Mouse (Mus musculus): Measurements from ENCODE around the gene H2-DMb2. TPM values are rescaled to one million over a fixed set of nuclear protein-coding genes. Genes with fewer than 3 reads are reported as not detected.
A peak's percentile ranks its signal among the peaks of the same experiment; 100 is the strongest.

H2-DMb2 gene
- polyA plus RNA-seq, 1 experiment, result not detected

DNA sequence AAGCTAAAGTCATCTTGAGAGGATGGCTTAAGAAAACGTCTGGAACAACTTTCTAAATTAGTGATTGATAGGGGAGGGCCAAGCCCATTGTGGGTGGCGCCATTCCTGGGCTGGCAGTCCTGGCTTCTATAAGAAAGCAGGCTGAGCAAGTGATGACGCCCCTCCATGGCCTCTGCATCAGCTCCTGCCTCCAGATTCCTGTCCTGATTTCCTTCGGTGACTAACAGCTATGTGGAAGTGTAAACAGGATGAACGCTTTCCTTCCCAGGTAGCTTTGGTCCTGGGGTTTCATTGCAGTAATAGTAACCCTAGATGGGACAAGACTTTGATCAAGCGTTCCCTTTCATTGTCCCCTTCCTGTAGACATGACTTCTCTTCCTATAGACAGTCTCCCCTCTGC, 35.9 kb downstream of the H2-DMb2 start:
- no peak overlapping the region for H3K27ac ChIP-seq (ENCODE audit: insufficient read depth, low read depth, low read length)
- no peak for TF ChIP-seq CTCF (IDR thresholded peaks at IDR 0.05; ENCODE audit: insufficient read depth, low read depth, low read length)
- WGBS, result 63% methylated on average over 6 of the region's 6 CpGs
- no peak overlapping the region for H3K4me3 ChIP-seq (ENCODE audit: insufficient read depth, low read depth, low read length)
- H3K4me1 ChIP-seq (ENCODE audit: control insufficient read depth, insufficient read depth, low read length), result no peaks in the 10 kb centered on the region

DNA sequence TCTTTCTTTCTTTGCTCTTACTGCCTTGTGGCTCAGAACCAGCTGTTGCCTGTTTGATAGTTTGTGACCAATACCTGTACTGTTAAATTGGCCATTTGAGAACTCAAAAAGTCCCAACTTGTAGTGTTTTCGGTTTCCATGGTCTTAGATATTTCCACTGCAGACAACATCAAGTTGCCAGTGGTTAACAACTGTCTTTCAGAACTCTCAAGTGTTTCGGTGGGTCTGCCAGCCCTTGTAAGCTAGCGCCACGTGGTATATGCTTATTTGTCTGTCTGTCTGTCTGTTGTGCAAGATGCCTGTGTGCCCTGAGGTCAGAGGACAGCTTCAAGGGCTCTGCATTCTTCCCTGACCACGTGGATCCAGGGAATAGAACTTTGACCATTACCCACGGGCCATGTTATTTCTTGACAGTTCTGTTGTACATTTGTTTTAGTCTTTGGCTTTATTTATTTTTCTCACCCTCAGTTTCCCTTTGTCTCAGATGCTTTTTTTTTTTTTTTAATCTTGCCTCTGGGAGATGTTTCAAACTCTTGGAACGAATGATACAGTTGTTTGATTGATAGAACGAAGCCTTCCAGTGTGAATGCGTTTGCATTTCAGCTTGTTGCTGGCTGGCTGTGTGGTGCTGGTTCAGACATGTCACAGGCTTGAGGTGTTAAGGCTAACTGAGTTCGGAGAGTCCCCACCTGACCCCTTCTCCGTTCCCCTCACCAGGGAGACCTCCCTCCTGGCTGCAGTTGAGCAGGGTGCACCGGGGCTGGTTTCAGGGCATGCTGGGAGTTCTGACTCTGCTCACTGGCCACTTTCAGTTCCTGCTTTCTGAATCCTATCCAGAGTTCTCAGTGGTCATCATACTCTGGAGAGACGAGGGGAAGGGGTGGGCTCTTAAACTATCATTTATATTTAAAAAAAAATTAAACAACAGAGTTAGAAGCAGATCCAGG, 37.1 kb downstream of the H2-DMb2 start:
- no peaks in the 10 kb centered on the region for H3K4me1 ChIP-seq (ENCODE audit: control insufficient read depth, insufficient read depth, low read length)
- H3K4me3 ChIP-seq (ENCODE audit: insufficient read depth, low read depth, low read length), result no peak overlapping the region
- TF ChIP-seq CTCF (IDR thresholded peaks at IDR 0.05; ENCODE audit: insufficient read depth, low read depth, low read length) (no peak), POLR2A (IDR thresholded peaks at IDR 0.05; ENCODE audit: insufficient read depth, low read depth, low read length) (no peak)
- WGBS, result 68% methylated on average over 13 of the region's 13 CpGs
- no peak overlapping the region for H3K27ac ChIP-seq (ENCODE audit: insufficient read depth, low read depth, low read length)

DNA sequence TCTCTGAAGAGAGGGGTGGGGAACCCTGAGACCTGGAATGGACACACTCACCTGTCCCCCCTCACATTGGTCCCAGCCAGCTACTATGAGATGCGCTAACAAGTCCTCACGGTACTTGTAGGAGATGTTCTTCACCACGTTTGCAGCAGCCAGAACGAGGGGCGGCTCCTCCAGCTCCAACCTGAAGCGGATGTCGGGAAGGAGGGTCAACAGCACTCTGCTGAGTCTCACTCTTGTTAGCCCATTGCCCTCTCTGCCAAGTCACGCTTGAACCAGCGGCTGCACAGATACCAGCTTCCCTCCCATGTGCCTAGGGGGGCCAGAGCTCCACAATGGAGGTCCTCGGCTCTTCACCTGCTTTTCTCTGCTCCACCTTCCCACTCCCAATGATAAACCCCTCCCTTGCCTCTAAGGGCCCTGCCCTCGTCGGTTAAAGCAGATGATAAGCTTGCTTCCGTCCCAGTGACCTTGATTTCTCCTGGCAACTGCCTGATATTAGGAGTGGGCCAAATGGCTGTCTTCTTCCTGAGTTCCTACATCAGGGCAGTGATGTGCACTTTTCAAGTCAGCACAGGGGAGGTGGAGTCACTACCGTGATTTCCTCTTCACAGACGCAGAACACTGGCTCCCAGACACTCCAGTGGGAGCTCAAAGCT, 40.6 kb downstream of the H2-DMb2 start:
- 71% methylated on average over 15 of the region's 15 CpGs for WGBS
- H3K4me1 ChIP-seq (ENCODE audit: control insufficient read depth, insufficient read depth, low read length), result peaks cover 16% of the 10 kb centered on the region

DNA sequence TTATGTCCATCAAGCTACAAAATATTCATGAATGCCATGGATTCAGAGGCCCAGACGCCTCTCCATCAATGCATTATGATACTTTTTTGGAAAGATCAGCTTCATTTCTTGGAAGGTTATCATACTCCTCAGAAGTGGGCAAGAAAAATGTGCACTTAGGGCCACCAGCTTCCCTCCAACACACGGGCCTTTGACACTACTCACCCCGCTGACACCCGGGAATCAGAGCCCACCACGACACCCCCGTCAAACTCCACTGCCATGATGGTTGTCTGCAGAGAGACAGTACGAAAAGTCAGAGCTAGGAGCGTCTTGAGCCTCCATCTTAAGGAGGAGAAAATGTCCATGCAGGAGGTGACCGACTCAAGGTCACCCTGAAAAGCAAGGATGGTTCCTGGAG, 42.4 kb downstream of the H2-DMb2 start:
- peaks cover 20% of the 10 kb centered on the region for H3K4me1 ChIP-seq (ENCODE audit: control insufficient read depth, insufficient read depth, low read length)
- H3K4me3 ChIP-seq (ENCODE audit: insufficient read depth, low read depth, low read length), result no peak overlapping the region
- TF ChIP-seq POLR2A (IDR thresholded peaks at IDR 0.05; ENCODE audit: insufficient read depth, low read depth, low read length) (no peak), CTCF (IDR thresholded peaks at IDR 0.05; ENCODE audit: insufficient read depth, low read depth, low read length) (no peak)
- WGBS, result 93% methylated on average over 9 of the region's 9 CpGs
- H3K27ac ChIP-seq (ENCODE audit: insufficient read depth, low read depth, low read length), result no peak overlapping the region

More for the DNA sequence above, 40.6 kb downstream of the H2-DMb2 start:
- TF ChIP-seq POLR2A (IDR thresholded peaks at IDR 0.05; ENCODE audit: insufficient read depth, low read depth, low read length) (no peak), CTCF (IDR thresholded peaks at IDR 0.05; ENCODE audit: insufficient read depth, low read depth, low read length) (no peak)
- Histone ChIP-seq H3K4me3 (ENCODE audit: insufficient read depth, low read depth, low read length) (no peak overlapping the region), H3K27ac (ENCODE audit: insufficient read depth, low read depth, low read length) (no peak overlapping the region)

DNA sequence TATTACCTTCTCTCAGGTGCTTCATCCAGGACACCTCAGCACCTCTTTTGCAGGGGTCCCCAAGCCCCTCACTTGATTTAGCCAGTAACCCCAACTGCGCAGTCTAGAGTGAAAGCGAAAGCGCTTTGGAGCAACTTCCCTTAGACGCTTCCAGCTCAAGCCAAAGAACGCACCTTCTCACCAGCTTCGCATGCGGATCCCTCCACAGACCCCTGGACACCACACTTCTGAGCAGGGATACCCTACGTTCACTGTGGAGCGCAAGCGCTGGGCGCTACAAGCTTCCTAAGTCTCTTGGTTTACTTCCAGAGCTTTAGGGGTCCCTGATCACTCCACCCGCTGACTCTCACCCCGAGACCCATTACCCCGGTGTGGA, 43.8 kb downstream of the H2-DMb2 start:
- no peak for TF ChIP-seq POLR2A (IDR thresholded peaks at IDR 0.05; ENCODE audit: insufficient read depth, low read depth, low read length)
- Histone ChIP-seq H3K4me3 (ENCODE audit: insufficient read depth, low read depth, low read length) (peak overlapping the region; percentile 67), H3K4me1 (ENCODE audit: control insufficient read depth, insufficient read depth, low read length) (peaks cover 20% of the 10 kb centered on the region), H3K27ac (ENCODE audit: insufficient read depth, low read depth, low read length) (no peak overlapping the region)
- 3% methylated on average over 14 of the region's 14 CpGs for WGBS

DNA sequence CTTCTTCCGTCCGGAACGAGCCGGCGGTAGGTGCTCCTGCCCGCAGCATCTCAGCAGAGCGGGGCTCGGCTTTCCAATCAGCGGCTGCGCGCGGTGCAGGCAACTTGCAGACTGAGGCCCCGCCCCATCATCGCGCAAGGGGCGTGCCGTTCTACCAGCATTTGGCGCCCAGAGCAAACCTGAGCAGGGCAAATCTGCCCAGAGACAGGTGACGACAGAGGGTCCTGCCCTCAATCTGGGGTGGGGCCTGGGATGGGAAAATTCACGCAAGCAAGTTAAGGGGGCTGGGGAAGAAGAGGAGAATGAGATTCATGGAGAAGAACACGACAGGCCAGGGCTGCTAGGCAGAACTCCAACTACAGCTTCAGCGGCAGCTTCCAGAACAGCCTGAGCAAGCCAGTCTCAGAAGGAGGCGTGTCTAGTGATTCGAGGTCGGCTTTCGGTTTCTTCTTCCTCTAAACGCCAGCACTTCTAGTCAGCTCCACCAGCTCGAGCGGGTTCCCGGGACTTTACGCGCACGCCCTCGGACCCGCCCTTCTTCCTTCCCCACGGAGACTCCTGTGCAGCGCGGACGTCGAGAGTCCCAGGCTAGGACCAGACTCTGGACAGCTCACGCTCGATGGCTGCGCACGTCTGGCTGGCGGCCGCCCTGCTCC, 44.3 kb downstream of the H2-DMb2 start, which contains the start of the genes Tap1 and Psmb9:
Gene Tap1, plus strand, starts transcription at position 293 of the 656 bp plus-strand sequence.
Gene Psmb9, minus strand, starts transcription at position 504 of the 656 bp plus-strand sequence.
- under 1% methylated on average over 46 of the region's 46 CpGs for WGBS
- Histone ChIP-seq H3K4me1 (ENCODE audit: control insufficient read depth, insufficient read depth, low read length) (peaks cover 20% of the 10 kb centered on the region), H3K27ac (ENCODE audit: insufficient read depth, low read depth, low read length) (no peak within 1 kb of the TSS), H3K4me3 (ENCODE audit: insufficient read depth, low read depth, low read length) (peak within 1 kb of the TSS; percentile 67)
- no peak for TF ChIP-seq CTCF (IDR thresholded peaks at IDR 0.05; ENCODE audit: insufficient read depth, low read depth, low read length)
- no peak; the same call in 1 of the 2 replicates for TF ChIP-seq POLR2A (IDR thresholded peaks at IDR 0.05; ENCODE audit: insufficient read depth, low read depth, low read length)

DNA sequence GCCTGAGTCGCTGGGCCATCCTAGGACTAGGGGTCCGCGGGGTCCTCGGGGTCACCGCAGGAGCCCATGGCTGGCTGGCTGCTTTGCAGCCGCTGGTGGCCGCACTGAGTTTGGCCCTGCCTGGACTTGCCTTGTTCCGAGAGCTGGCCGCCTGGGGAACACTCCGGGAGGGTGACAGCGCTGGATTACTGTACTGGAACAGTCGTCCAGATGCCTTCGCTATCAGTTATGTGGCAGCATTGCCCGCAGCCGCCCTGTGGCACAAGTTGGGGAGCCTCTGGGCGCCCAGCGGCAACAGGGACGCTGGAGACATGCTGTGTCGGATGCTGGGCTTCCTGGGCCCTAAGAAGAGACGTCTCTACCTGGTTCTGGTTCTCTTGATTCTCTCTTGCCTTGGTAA, 44.9 kb downstream of the H2-DMb2 start:
- 5% methylated on average over 20 of the region's 20 CpGs for WGBS
- TF ChIP-seq CTCF (IDR thresholded peaks at IDR 0.05; ENCODE audit: insufficient read depth, low read depth, low read length), result no peak
- TF ChIP-seq POLR2A (IDR thresholded peaks at IDR 0.05; ENCODE audit: insufficient read depth, low read depth, low read length), result no peak
- Histone ChIP-seq H3K4me1 (ENCODE audit: control insufficient read depth, insufficient read depth, low read length) (peaks cover 20% of the 10 kb centered on the region), H3K4me3 (ENCODE audit: insufficient read depth, low read depth, low read length) (peak overlapping the region; percentile 67), H3K27ac (ENCODE audit: insufficient read depth, low read depth, low read length) (no peak overlapping the region)

DNA sequence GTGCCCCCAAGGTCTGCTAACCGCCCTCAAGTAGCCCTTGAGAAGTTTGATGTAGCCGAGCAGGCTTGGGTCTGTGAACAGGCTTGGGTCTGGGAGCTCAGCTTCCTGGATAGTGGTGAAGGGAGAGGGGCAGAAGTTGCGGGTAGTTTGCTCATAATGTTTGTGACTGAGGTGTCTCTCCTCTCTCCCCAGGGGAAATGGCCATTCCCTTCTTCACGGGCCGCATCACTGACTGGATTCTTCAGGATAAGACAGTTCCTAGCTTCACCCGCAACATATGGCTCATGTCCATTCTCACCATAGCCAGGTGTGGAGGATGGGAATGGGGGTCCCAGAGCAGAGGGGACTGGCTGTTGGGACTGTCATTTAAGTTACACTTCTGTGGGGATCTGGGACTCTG, 45.9 kb downstream of the H2-DMb2 start:
- TF ChIP-seq CTCF (IDR thresholded peaks at IDR 0.05; ENCODE audit: insufficient read depth, low read depth, low read length), result no peak
- no peak for TF ChIP-seq POLR2A (IDR thresholded peaks at IDR 0.05; ENCODE audit: insufficient read depth, low read depth, low read length)
- peaks cover 20% of the 10 kb centered on the region for H3K4me1 ChIP-seq (ENCODE audit: control insufficient read depth, insufficient read depth, low read length)
- 88% methylated on average over 6 of the region's 6 CpGs for WGBS
- no peak overlapping the region for H3K27ac ChIP-seq (ENCODE audit: insufficient read depth, low read depth, low read length)
- H3K4me3 ChIP-seq (ENCODE audit: insufficient read depth, low read depth, low read length), result no peak overlapping the region

DNA sequence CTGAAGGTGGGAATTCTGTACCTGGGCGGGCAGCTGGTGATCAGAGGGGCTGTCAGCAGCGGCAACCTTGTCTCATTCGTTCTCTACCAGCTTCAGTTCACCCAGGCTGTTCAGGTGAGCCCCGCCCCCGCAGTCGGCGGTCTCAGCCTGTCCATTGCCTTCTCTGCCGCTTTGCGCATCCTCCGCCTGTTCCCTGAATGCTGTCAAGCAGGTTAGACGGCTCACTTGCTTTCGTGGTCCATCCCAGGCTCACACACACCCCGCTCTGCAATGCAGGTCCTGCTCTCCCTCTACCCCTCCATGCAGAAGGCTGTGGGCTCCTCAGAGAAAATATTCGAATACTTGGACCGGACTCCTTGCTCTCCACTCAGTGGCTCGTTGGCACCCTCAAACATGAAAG, 49.7 kb downstream of the H2-DMb2 start:
- TF ChIP-seq CTCF (IDR thresholded peaks at IDR 0.05; ENCODE audit: insufficient read depth, low read depth, low read length), result no peak
- TF ChIP-seq POLR2A (IDR thresholded peaks at IDR 0.05; ENCODE audit: insufficient read depth, low read depth, low read length), result no peak
- WGBS, result 36% methylated on average over 16 of the region's 16 CpGs
- Histone ChIP-seq H3K27ac (ENCODE audit: insufficient read depth, low read depth, low read length) (no peak overlapping the region), H3K4me1 (ENCODE audit: control insufficient read depth, insufficient read depth, low read length) (peaks cover 16% of the 10 kb centered on the region), H3K4me3 (ENCODE audit: insufficient read depth, low read depth, low read length) (no peak overlapping the region)

All from olfactory bulb, adult 2 months (tissue).